Mouse (Mus musculus) limb, embryonic 13.5 days (tissue): ENCODE measurements around the gene Fam172a. TPM values are rescaled to one million over a fixed set of nuclear protein-coding genes. Genes with fewer than 3 reads are reported as not detected.

Experiments
- ATAC-seq: fragments of 200-750 bp; cut with Nextera tagmentation; 2 replicates; pipeline ENCODE4 v1.8.0; 2017; ENCODE audit warnings: low read depth, moderate number of reproducible peaks, moderate TSS enrichment; ENCODE audit not compliant: low FRiP score
- H3K27ac ChIP-seq: fragments of 300-500 bp; sonication (generic); 2 replicates; pipeline ENCODE4 v1.5.1; 2015; ENCODE audit warnings: inconsistent platforms, mild to moderate bottlenecking, moderate library complexity
- H3K27me3 ChIP-seq: fragments of 300-500 bp; sonication (generic); 2 replicates; pipeline ENCODE4 v1.6.1; 2015; ENCODE audit warnings: mild to moderate bottlenecking, inconsistent platforms
- H3K36me3 ChIP-seq: fragments of 300-500 bp; sonication (generic); 2 replicates; pipeline ENCODE4 v1.6.1; 2015; ENCODE audit warnings: inconsistent platforms, mild to moderate bottlenecking, moderate library complexity
- H3K4me1 ChIP-seq: fragments of 300-500 bp; sonication (generic); 2 replicates; pipeline ENCODE4 v1.6.1; 2015; ENCODE audit warnings: inconsistent platforms
- H3K4me2 ChIP-seq: fragments of 300-500 bp; sonication (generic); replicated peaks from 2 replicates; pipeline ENCODE4 v1.6.1; 2015; ENCODE audit warnings: inconsistent platforms, mild to moderate bottlenecking, moderate library complexity
- H3K4me3 ChIP-seq: fragments of 300-500 bp; sonication (generic); 2 replicates; pipeline ENCODE4 v1.5.1; 2015; ENCODE audit warnings: moderate library complexity, mild to moderate bottlenecking, inconsistent platforms
- H3K9ac ChIP-seq: fragments of 300-500 bp; sonication (generic); 2 replicates; pipeline ENCODE4 v1.6.1; 2015; ENCODE audit warnings: mild to moderate bottlenecking, inconsistent platforms
- H3K9me3 ChIP-seq: fragments of 300-500 bp; sonication (generic); 2 replicates; pipeline ENCODE4 v1.6.1; 2016; ENCODE audit warnings: inconsistent platforms
- WGBS: fragments of 180-500 bp; shearing (Covaris S2); methylation state at CpG from one replicate; pipeline ENCODE4 v1.1.7; 2015; 5-methylcytosine and 5-hydroxymethylcytosine counted together
- polyA plus RNA-seq: library from polyadenylated mRNA; unstranded; fragments of >200 nt; fragmentation: Nextera tagmentation; extraction: Ambion mirVana; gene quantifications from 2 replicates; pipeline ENCODE4 v1.2.1, GENCODE M21; 2015

Gene Fam172a
- polyA plus RNA-seq, 1 experiment from 2014 or later = 32.5 TPM

GRCm38 (mm10) chr13:78208689-78209410 lies 507.0 kb downstream of the Fam172a start:
- H3K27ac ChIP-seq = no peak overlapping the region
- ATAC-seq = no peak
- WGBS = 8% methylated on average over 14 of the region's 14 CpGs
- no peaks in the 10 kb centered on the region for H3K36me3 ChIP-seq
- H3K4me3 ChIP-seq = no peak overlapping the region
- H3K4me2 ChIP-seq = peak overlapping the region; percentile 70
- peaks cover 94% of the 10 kb centered on the region for H3K27me3 ChIP-seq
- H3K9me3 ChIP-seq = no peaks in the 10 kb centered on the region
- no peak overlapping the region for H3K9ac ChIP-seq
- H3K4me1 ChIP-seq = peaks cover 17% of the 10 kb centered on the region

- no peak for ATAC-seq
- H3K27me3 ChIP-seq = peaks cover 88% of the 10 kb centered on the region
- H3K4me3 ChIP-seq = peak overlapping the region; percentile 36
- peak overlapping the region; percentile 70 for H3K4me2 ChIP-seq
- peaks cover 16% of the 10 kb centered on the region for H3K4me1 ChIP-seq
- no peak overlapping the region for H3K27ac ChIP-seq
- peak overlapping the region; percentile 35; the same call in 1 of the 2 replicates for H3K9ac ChIP-seq
- 4% methylated on average over 12 of the region's 12 CpGs for WGBS
- H3K36me3 ChIP-seq = no peaks in the 10 kb centered on the region
- H3K9me3 ChIP-seq = no peaks in the 10 kb centered on the region
Measured at GRCm38 (mm10) chr13:78209611-78210028, 507.8 kb downstream of the Fam172a start.

DNA sequence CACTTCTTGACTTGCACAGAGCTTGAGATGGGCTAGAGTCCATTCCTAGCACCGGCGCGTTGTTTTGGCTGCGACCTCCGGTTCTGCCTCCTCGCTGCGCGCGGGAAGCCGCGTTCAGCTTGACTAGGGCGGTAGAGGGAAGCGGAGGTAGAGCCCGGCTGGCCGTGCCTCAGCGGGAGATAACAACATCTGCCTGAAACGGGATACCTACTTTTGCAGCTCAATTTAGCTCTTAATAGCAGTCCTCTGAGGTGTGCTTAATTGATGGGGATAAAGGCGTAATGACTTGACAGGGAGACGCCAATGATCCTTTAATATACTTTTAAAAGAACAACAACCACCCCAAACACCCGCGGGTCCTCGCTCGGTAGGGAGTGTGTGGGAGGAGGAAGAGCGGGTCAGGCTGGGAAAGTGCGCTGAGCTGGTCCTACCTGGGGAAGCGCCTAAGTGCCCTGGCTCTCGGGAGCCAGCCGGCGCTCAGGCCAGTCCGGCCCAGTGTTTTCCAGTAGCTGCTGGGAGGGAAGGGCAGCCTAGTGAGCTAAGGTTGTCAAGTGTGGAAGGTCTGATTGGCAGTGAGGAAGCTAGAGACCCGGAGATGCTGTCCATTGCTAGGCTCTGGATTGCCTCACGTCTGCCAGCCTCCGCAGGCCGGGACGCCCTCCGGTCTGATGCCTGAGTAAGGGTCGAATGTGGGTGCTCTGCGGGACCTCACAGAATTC lies 508.4 kb downstream of the Fam172a start:
- Histone ChIP-seq H3K36me3 (no peaks in the 10 kb centered on the region), H3K9me3 (no peaks in the 10 kb centered on the region), H3K27ac (no peak overlapping the region), H3K4me2 (peak overlapping the region; percentile 70), H3K4me3 (peak overlapping the region; percentile 36), H3K4me1 (peaks cover 16% of the 10 kb centered on the region), H3K9ac (peak overlapping the region; percentile 35; the same call in 1 of the 2 replicates), H3K27me3 (peaks cover 82% of the 10 kb centered on the region)
- no peak; the same call in 1 of the 2 replicates for ATAC-seq
- WGBS = under 1% methylated on average over 38 of the region's 38 CpGs

GRCm38 (mm10) chr13:78210748-78211089 lies 508.9 kb downstream of the Fam172a start:
- peaks cover 77% of the 10 kb centered on the region for H3K27me3 ChIP-seq
- peak overlapping the region; percentile 36 for H3K4me3 ChIP-seq
- WGBS = 3% methylated on average over 13 of the region's 13 CpGs
- no peaks in the 10 kb centered on the region for H3K9me3 ChIP-seq
- H3K27ac ChIP-seq = no peak overlapping the region
- H3K4me2 ChIP-seq = peak overlapping the region; percentile 70
- peaks cover 16% of the 10 kb centered on the region for H3K4me1 ChIP-seq
- no peaks in the 10 kb centered on the region for H3K36me3 ChIP-seq
- no peak for ATAC-seq
- peak overlapping the region; percentile 9; the same call in 1 of the 2 replicates for H3K9ac ChIP-seq

- Histone ChIP-seq H3K27me3 (peaks cover 71% of the 10 kb centered on the region), H3K9me3 (no peaks in the 10 kb centered on the region), H3K4me3 (no peak overlapping the region), H3K9ac (no peak overlapping the region), H3K4me1 (peaks cover 16% of the 10 kb centered on the region), H3K36me3 (no peaks in the 10 kb centered on the region), H3K4me2 (no peak overlapping the region), H3K27ac (no peak overlapping the region)
- 14% methylated on average over 14 of the region's 14 CpGs for WGBS
- ATAC-seq = no peak
Measured at GRCm38 (mm10) chr13:78211231-78212010, 509.6 kb downstream of the Fam172a start.

DNA sequence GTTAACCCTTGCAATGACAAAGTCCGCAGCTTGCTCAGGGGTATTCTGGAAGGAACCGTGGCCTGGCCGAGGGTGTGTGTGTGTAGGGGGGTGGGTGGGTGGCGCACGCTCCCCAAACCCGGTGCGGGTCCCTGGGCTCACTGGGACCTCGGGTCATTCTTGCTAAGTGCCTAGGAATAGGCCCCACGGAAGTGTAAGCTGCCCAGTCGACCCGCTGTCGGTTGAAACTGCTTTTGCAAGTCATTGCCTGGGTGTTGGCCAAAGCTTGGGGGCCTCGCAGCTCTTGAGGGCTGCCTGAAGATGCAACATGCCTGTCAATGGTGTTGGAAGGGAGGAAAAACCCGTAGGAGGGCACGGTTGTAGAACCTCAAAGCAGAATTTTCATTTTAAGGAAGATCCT lies 510.3 kb downstream of the Fam172a start:
- no peak overlapping the region for H3K9ac ChIP-seq
- no peak overlapping the region for H3K4me3 ChIP-seq
- 19% methylated on average over 15 of the region's 15 CpGs for WGBS
- peaks cover 16% of the 10 kb centered on the region for H3K4me1 ChIP-seq
- no peak overlapping the region for H3K4me2 ChIP-seq
- H3K36me3 ChIP-seq = no peaks in the 10 kb centered on the region
- no peak for ATAC-seq
- H3K27me3 ChIP-seq = peaks cover 66% of the 10 kb centered on the region
- H3K9me3 ChIP-seq = no peaks in the 10 kb centered on the region
- H3K27ac ChIP-seq = no peak overlapping the region

DNA sequence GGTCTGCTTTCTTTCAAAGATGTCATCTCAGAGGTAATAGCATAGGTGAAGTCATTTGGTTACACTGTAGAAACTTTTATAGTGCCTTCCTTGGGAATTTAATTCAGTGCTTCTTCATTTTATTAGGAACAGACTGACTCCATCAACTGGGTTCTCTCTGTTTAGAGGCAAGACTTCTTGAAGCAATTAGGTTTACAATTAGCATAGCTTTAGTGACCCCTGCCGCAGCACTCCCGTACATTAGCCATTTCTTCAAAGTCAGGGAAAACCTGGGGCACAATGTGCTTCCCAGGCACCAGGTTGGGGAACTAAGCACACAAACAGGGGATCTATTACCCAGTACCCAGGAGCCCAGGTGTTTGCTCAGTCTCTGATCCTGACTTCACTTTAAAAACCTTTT lies 511.3 kb downstream of the Fam172a start:
- ATAC-seq = 0 out of 2 replicates have a peak, but pooled peaks have one; percentile 10
- 18% methylated on average over 2 of the region's 2 CpGs for WGBS
- Histone ChIP-seq H3K9me3 (no peaks in the 10 kb centered on the region), H3K4me2 (no peak overlapping the region), H3K27ac (no peak overlapping the region), H3K4me1 (peaks cover 16% of the 10 kb centered on the region), H3K4me3 (no peak overlapping the region), H3K27me3 (peaks cover 57% of the 10 kb centered on the region), H3K9ac (no peak overlapping the region), H3K36me3 (no peaks in the 10 kb centered on the region)

DNA sequence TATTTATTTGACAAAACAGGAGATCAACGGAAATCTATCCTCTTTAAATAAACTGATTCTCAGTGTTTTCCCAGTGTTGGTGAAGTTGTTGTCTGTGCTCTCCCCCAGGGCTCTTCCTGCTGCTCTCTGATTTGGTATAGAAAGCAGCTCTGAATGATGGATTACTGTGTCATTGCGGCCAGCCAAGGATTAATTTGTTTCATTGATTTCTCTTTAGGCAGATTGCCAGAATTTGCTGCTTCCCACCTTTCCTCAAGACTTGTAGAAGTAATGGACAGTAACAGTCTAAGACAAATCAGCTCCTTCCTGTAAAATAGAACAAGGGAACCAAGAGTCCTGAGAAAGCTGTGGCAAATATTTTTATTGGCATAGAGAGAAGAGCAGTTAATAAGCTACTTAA lies 513.4 kb downstream of the Fam172a start:
- no peak overlapping the region for H3K4me2 ChIP-seq
- 51% methylated on average over 2 of the region's 2 CpGs for WGBS
- peaks cover 37% of the 10 kb centered on the region for H3K27me3 ChIP-seq
- peaks cover 7% of the 10 kb centered on the region for H3K4me1 ChIP-seq
- H3K4me3 ChIP-seq = no peak overlapping the region
- H3K9ac ChIP-seq = no peak overlapping the region
- no peaks in the 10 kb centered on the region for H3K9me3 ChIP-seq
- no peak for ATAC-seq
- no peak overlapping the region for H3K27ac ChIP-seq
- H3K36me3 ChIP-seq = no peaks in the 10 kb centered on the region
